Mouse (Mus musculus): ENCODE data around the gene Dync1i1.

DNA sequence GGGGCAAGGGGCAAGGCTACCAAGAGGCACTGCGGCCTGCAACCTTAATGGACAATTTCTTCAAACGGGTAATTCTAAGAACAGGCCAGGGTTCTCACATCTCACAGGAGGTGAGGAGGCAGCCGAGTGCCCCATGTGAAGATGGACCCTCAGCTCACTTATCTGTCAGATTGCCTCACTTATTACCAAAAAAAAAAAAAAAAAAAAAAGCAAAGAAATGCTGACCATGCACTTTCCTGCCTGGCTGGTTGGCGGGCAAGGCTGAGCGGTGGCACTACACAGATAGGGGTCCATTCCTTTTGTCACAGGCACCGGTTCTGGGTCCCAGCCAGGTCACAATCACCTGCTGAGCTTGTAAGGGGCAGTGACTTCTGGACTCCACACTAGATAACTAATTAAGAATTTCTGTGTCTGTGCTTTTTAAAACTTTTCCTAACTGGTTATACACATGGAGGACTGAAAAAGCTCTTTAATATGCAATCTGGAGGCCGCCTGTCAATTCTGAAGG lies 350.6 kb downstream of the Dync1i1 start:
- TF ChIP-seq POLR2A (IDR thresholded peaks at IDR 0.05; ENCODE audit: borderline replicate concordance, low read depth, low read length) (no peak), CTCF (IDR thresholded peaks at IDR 0.05; ENCODE audit: low read depth, low read length) (no peak)

Data from bone marrow macrophage, adult 2 months (primary cell).